Mouse (Mus musculus) adipose tissue, adult 10 weeks (tissue): Measurements from ENCODE around the gene Frmd6. TPM values are rescaled to one million over a fixed set of nuclear protein-coding genes. Genes with fewer than 3 reads are reported as not detected.

Experiments used
- polyA plus RNA-seq: library from polyadenylated mRNA; stranded (reverse); fragments of 350-450 nt; fragmentation: Illumina TruSeq; extraction: RNeasy Lipid Tissue Mini Kit (QIAGEN cat#74804); gene quantifications from one replicate; pipeline ENCODE4 v1.2.3, GENCODE M21; 2014; ENCODE audit warnings: low read depth, low replicate concordance

Frmd6 gene
- 18.3 TPM for polyA plus RNA-seq

GRCm38 (mm10) chr12:70824729-70825650, at the start of gene Frmd6:
Gene Frmd6 (plus strand): TSS chr12:70825514.

GRCm38 (mm10) chr12:70937571-70938384, 112.5 kb downstream of the Frmd6 start, which contains the start of gene Actr10:
Gene Actr10 (plus strand): TSS chr12:70937857.

Other genes starting within 250 kb of the Frmd6 start
- 98.7 TPM for gene Actr10, start 112.3 kb downstream of the Frmd6 start, polyA plus RNA-seq
- 207 TPM for gene Psma3, start 149.1 kb downstream of the Frmd6 start, polyA plus RNA-seq
- 14.6 TPM for gene Arid4a, start 190.5 kb downstream of the Frmd6 start, polyA plus RNA-seq